Mouse (Mus musculus): ENCODE results near the gene Pdilt. TPM values are rescaled to one million over a fixed set of nuclear protein-coding genes. Genes with fewer than 3 reads are reported as not detected.
A peak's percentile ranks its signal among the peaks of the same experiment; 100 is the strongest.

Gene Pdilt
- polyA plus RNA-seq, 1 experiment from 2014 or later: not detected

- no peak within 1 kb of the TSS for H3K4me2 ChIP-seq
- H3K36me3 ChIP-seq (ENCODE audit: control insufficient read depth, insufficient read depth, low read length): no peaks in the 10 kb centered on the region
- no peaks in the 10 kb centered on the region for H3K9me3 ChIP-seq (ENCODE audit: control insufficient read depth, low read length)
- no peaks in the 10 kb centered on the region for H3K4me1 ChIP-seq (replicated peaks; ENCODE audit: control insufficient read depth, insufficient read depth, low read length)
- H3K27me3 ChIP-seq (replicated peaks; ENCODE audit: control insufficient read depth, insufficient read depth, low read length): no peaks in the 10 kb centered on the region
- no peak within 1 kb of the TSS for H3K9ac ChIP-seq (ENCODE audit: low read depth, low read length)
- DNase-seq (ENCODE audit: low spot score) (no peak), ATAC-seq (replicated peaks; ENCODE audit: low FRiP score) (no peak)
- no peak within 1 kb of the TSS for H3K27ac ChIP-seq (ENCODE audit: low read depth, low read length)
- no peak within 1 kb of the TSS for H3K4me3 ChIP-seq (ENCODE audit: low read depth, low read length)
These were observed 44.0 kb downstream of the Pdilt start, which contains the start of gene Umod for GRCm38 (mm10) chr7:119479256-119479655. Gene Umod (minus strand): TSS chr7:119479282.

GRCm38 (mm10) chr7:119476500-119477389 lies 46.5 kb downstream of the Pdilt start:
- no peak overlapping the region for H3K4me3 ChIP-seq (ENCODE audit: low read depth, low read length)
- H3K4me1 ChIP-seq (replicated peaks; ENCODE audit: control insufficient read depth, insufficient read depth, low read length): no peaks in the 10 kb centered on the region
- H3K36me3 ChIP-seq (ENCODE audit: control insufficient read depth, insufficient read depth, low read length): no peaks in the 10 kb centered on the region
- H3K27me3 ChIP-seq (replicated peaks; ENCODE audit: control insufficient read depth, insufficient read depth, low read length): no peaks in the 10 kb centered on the region
- ATAC-seq (replicated peaks; ENCODE audit: low FRiP score) (peak; percentile 58), DNase-seq (ENCODE audit: low spot score) (no peak)
- no peak overlapping the region for H3K27ac ChIP-seq (ENCODE audit: low read depth, low read length)
- 65% methylated on average over 33 of the region's 33 CpGs for WGBS
- H3K9ac ChIP-seq (ENCODE audit: low read depth, low read length): no peak overlapping the region
- no peaks in the 10 kb centered on the region for H3K9me3 ChIP-seq (ENCODE audit: control insufficient read depth, low read length)
- H3K4me2 ChIP-seq: no peak overlapping the region

DNA sequence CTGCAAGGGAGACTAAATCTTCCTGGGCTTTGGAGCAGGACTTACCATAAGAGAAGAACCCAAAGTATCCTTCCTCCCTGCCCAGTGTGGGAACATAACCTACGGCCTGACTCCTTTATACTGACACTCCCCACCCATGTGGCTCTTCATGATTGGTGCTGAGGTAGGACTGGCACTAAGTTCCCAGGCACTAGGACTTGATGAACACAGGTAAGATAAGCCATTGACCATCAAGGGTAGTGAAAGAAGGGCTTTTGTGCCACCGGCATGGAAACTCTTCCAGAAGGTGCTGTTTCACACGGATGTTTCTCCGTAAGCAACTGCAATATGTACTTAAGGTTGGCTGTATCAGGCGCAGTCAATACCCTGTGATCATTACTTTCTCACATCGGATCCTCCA lies 64.1 kb downstream of the Pdilt start, which contains the start of gene Gp2:
Gene Gp2, minus strand, starts transcription at position 101 of the 400 bp plus-strand sequence.
- no peak within 1 kb of the TSS for H3K4me2 ChIP-seq
- H3K9ac ChIP-seq (ENCODE audit: low read depth, low read length): no peak within 1 kb of the TSS
- DNase-seq (ENCODE audit: low spot score) (no peak), ATAC-seq (replicated peaks; ENCODE audit: low FRiP score) (no peak)
- H3K27me3 ChIP-seq (replicated peaks; ENCODE audit: control insufficient read depth, insufficient read depth, low read length): no peaks in the 10 kb centered on the region
- 84% methylated on average over 6 of the region's 6 CpGs for WGBS
- no peak within 1 kb of the TSS for H3K27ac ChIP-seq (ENCODE audit: low read depth, low read length)
- no peak within 1 kb of the TSS for H3K4me3 ChIP-seq (ENCODE audit: low read depth, low read length)
- H3K4me1 ChIP-seq (replicated peaks; ENCODE audit: control insufficient read depth, insufficient read depth, low read length): no peaks in the 10 kb centered on the region
- H3K9me3 ChIP-seq (ENCODE audit: control insufficient read depth, low read length): no peaks in the 10 kb centered on the region
- no peaks in the 10 kb centered on the region for H3K36me3 ChIP-seq (ENCODE audit: control insufficient read depth, insufficient read depth, low read length)

DNA sequence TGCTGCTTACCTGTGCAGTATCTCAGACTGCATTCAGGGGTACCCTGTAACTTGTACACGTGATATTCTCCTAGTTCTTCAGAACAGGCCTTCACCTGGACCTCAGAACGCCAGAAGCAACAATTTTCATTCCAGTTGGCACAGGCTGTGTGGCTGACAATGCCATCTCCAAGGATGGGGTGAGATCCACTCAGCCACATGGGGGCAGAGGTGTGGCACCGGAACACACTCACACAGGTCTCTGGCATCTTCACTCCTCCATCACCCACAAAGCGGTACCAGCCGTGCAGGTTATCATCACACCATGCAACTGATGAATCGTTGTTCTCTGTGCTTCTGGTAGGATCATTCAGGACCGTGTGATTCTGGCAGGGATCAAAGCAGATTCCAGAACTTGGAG lies 69.1 kb downstream of the Pdilt start:
- Histone ChIP-seq H3K27me3 (replicated peaks; ENCODE audit: control insufficient read depth, insufficient read depth, low read length) (no peaks in the 10 kb centered on the region), H3K4me3 (ENCODE audit: low read depth, low read length) (no peak overlapping the region), H3K36me3 (ENCODE audit: control insufficient read depth, insufficient read depth, low read length) (no peaks in the 10 kb centered on the region), H3K4me1 (replicated peaks; ENCODE audit: control insufficient read depth, insufficient read depth, low read length) (no peaks in the 10 kb centered on the region), H3K4me2 (no peak overlapping the region), H3K9me3 (ENCODE audit: control insufficient read depth, low read length) (no peaks in the 10 kb centered on the region), H3K27ac (ENCODE audit: low read depth, low read length) (no peak overlapping the region), H3K9ac (ENCODE audit: low read depth, low read length) (no peak overlapping the region)
- ATAC-seq (replicated peaks; ENCODE audit: low FRiP score) (no peak), DNase-seq (ENCODE audit: low spot score) (no peak)
- 80% methylated on average over 7 of the region's 7 CpGs for WGBS

- no peak for DNase-seq (ENCODE audit: low spot score)
- Histone ChIP-seq H3K9me3 (ENCODE audit: control insufficient read depth, low read length) (no peaks in the 10 kb centered on the region), H3K27me3 (replicated peaks; ENCODE audit: control insufficient read depth, insufficient read depth, low read length) (no peaks in the 10 kb centered on the region), H3K9ac (ENCODE audit: low read depth, low read length) (no peak overlapping the region), H3K36me3 (ENCODE audit: control insufficient read depth, insufficient read depth, low read length) (no peaks in the 10 kb centered on the region), H3K4me2 (no peak overlapping the region), H3K4me1 (replicated peaks; ENCODE audit: control insufficient read depth, insufficient read depth, low read length) (no peaks in the 10 kb centered on the region), H3K27ac (ENCODE audit: low read depth, low read length) (no peak overlapping the region), H3K4me3 (ENCODE audit: low read depth, low read length) (no peak overlapping the region)
- 72% methylated on average over 4 of the region's 4 CpGs for WGBS
- ATAC-seq (replicated peaks; ENCODE audit: low FRiP score): no peak
These were observed 79.4 kb downstream of the Pdilt start for GRCm38 (mm10) chr7:119443849-119444248.

- H3K4me3 ChIP-seq (ENCODE audit: low read depth, low read length): no peak overlapping the region
- 50% methylated on average over 1 of the region's 1 CpGs for WGBS
- no peak for ATAC-seq (replicated peaks; ENCODE audit: low FRiP score)
- H3K4me2 ChIP-seq: no peak overlapping the region
- H3K9me3 ChIP-seq (ENCODE audit: control insufficient read depth, low read length): no peaks in the 10 kb centered on the region
- no peak overlapping the region for H3K27ac ChIP-seq (ENCODE audit: low read depth, low read length)
- H3K36me3 ChIP-seq (ENCODE audit: control insufficient read depth, insufficient read depth, low read length): no peaks in the 10 kb centered on the region
- H3K9ac ChIP-seq (ENCODE audit: low read depth, low read length): no peak overlapping the region
- DNase-seq (ENCODE audit: low spot score): no peak
- H3K4me1 ChIP-seq (replicated peaks; ENCODE audit: control insufficient read depth, insufficient read depth, low read length): no peaks in the 10 kb centered on the region
- no peaks in the 10 kb centered on the region for H3K27me3 ChIP-seq (replicated peaks; ENCODE audit: control insufficient read depth, insufficient read depth, low read length)
These were observed 81.4 kb downstream of the Pdilt start for GRCm38 (mm10) chr7:119441938-119442337.

Other genes starting within 250 kb of the Pdilt start
- gene Gp2, start 64.2 kb downstream of the Pdilt start, polyA plus RNA-seq (2014; fragmentation: Nextera tagmentation; extraction: Ambion mirVana): not detected in 2 replicates
- not detected in 2 replicates for gene Umod, start 44.2 kb downstream of the Pdilt start, polyA plus RNA-seq (2014; fragmentation: Nextera tagmentation; extraction: Ambion mirVana)
- gene Acsm5, start 4.0 kb downstream of the Pdilt start, polyA plus RNA-seq (2014; fragmentation: Nextera tagmentation; extraction: Ambion mirVana): not detected in 2 replicates
- not detected in 2 replicates for gene Acsm2, start 30.9 kb upstream of the Pdilt start, polyA plus RNA-seq (2014; fragmentation: Nextera tagmentation; extraction: Ambion mirVana)
- gene Acsm1, start 83.5 kb upstream of the Pdilt start, polyA plus RNA-seq (2014; fragmentation: Nextera tagmentation; extraction: Ambion mirVana): not detected in 2 replicates
- gene Acsm4, start 166.5 kb upstream of the Pdilt start, polyA plus RNA-seq (2014; fragmentation: Nextera tagmentation; extraction: Ambion mirVana): not detected in 2 replicates
- gene Thumpd1, start 197.3 kb upstream of the Pdilt start, polyA plus RNA-seq (2014; fragmentation: Nextera tagmentation; extraction: Ambion mirVana): 88.1 and 94.4 TPM in 2 replicates
- 0.27 and 0.43 TPM in 2 replicates for gene Acsm3, start 237.4 kb upstream of the Pdilt start, polyA plus RNA-seq (2014; fragmentation: Nextera tagmentation; extraction: Ambion mirVana)